Mouse (Mus musculus) olfactory bulb, adult 2 months (tissue): ENCODE measurements around the gene Iqch.

Experiments
- CTCF ChIP-seq: fragments of 200-500 bp; IDR thresholded peaks from 2 replicates; pipeline ENCODE4 v1.5.1; 2012; ENCODE audit warnings: low read depth, mild to moderate bottlenecking, low read length, moderate library complexity; ENCODE audit not compliant: insufficient read depth
- POLR2A ChIP-seq: fragments of 200-500 bp; IDR thresholded peaks from 2 replicates; pipeline ENCODE4 v1.6.1; 2012; ENCODE audit warnings: mild to moderate bottlenecking, low read depth, low read length, moderate library complexity; ENCODE audit not compliant: insufficient read depth

GRCm38 (mm10) chr9:63511034-63511433, 91.3 kb downstream of the Iqch start:
- TF ChIP-seq CTCF, result no peak
- no peak for TF ChIP-seq POLR2A
